Mouse (Mus musculus): Measurements from ENCODE around the gene Pofut2. TPM values are rescaled to one million over a fixed set of nuclear protein-coding genes. Genes with fewer than 3 reads are reported as not detected.

Gene Pofut2
- total RNA-seq, 2 experiments from 2014 or later: 45.8 to 48.2 TPM

DNA sequence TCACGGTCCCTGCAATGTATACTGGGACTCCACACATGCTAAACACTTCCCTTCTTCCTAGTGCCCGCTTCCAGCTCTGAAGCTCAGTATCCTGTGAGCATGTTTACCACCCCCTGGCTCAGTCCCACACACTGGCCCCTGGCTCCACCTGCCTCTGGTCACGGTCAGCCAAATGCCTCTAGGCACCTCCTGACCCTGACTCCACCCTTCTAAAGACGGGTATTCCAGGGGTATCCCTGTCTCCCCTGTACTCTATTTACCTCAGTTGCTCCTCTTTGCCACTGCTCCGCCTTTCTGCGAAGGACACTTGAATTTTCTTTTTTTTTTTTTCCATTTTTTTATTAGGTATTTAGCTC lies 31.7 kb upstream of the Pofut2 start:
- intact Hi-C loops (cut with DNase I): no loop called here
- DNase-seq: no peak

DNA sequence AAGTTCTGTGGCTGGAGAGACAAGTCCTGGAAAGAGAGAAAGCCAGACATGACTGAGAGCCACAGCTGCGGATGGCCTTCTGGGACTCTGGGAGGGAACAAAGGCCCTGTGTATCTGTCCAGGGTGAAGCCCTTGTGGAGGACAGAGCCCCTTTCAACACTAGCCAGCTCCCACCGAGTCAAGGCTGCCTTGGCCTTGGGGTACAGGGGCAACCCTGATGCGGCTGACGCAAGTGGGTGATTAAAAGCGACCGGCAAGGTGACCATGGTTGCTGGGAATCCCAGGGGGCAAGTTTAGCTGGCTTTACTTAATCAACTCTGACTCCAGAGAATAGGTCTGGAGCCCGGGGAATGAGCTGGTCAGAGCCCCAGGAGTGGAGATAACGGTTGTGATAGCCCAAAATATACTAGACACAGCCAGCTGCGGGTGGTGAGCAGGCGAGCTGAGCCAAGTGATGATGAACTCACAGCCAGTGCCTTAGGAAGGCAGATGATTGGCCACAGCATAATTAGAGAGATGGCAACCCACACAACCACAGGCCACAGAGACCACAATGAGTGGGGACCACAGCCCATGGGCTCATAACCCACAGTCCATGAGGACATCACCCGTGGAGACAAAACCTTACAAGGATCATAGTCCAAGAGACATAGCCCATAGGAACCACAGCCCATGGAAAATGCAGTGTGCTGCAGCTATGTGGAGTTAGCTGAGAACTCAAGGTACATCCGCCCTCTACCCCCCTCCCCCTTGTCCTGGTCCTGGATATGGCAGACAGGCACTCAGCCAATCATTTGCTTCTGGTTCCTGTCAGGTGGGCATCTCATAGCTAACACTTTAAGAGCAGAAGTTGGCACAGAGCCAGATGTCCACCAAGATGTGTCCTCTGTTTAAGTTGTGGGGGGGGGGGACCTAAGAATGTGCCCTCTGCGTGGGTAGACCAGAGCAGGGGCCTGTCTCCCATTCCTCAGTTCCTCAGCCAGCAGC lies 29.1 kb upstream of the Pofut2 start:
- DNase-seq: no peak
- intact Hi-C loops (cut with DNase I): no loop called here

GRCm38 (mm10) chr10:77231861-77232755 lies 26.9 kb upstream of the Pofut2 start:
- no peak for DNase-seq
- intact Hi-C loops (cut with DNase I): no loop called here

- DNase-seq: no peak
- intact Hi-C loops (cut with DNase I): no loop called here
Observed at GRCm38 (mm10) chr10:77233230-77233629, 25.8 kb upstream of the Pofut2 start.

- intact Hi-C loops (cut with DNase I): no loop called here
- DNase-seq: no peak
Observed at GRCm38 (mm10) chr10:77234991-77235616, 23.9 kb upstream of the Pofut2 start.

- DNase-seq: no peak
- intact Hi-C loops (cut with DNase I): no loop called here
Observed at GRCm38 (mm10) chr10:77237795-77238580, 21.0 kb upstream of the Pofut2 start.

DNA sequence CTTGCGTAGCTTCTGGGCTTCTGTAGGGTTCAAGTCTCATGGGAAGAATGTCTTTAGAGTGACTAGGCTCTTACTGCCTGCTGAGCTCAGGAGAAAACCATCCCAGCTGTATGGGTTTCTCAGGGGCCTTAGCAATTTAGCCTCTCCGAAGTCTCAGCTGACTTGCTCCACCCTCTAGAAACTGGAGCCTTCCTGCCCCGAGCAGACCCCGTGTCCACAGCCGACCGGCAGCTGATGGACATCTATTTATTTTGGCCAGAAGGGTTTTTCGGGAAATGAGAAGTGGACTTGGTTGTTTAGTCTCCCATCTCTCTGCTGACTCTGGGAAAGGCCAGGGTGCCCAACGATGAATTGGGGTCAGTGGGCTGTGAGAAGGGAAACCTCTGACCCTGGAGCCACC lies 18.3 kb upstream of the Pofut2 start:
- DNase-seq: no peak
- intact Hi-C loops (cut with DNase I): no loop called here

DNA sequence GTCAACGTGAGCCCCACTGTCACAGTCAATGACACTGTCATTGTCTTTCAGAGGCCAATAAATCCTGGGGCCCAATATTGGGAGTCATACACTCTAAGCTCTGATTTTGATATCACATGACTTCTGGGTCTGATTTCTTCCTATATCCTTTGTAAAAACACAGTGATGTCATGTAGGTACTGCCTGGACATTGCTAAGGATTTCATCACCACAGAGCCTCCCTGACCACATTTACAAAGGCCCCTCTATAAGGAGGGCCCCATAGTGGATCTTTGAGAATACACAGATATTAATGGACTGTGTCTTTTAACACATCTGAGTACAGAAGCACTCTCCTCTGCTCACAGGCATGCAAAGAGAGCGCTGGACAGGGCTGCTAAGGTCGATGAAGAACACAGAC lies 16.6 kb upstream of the Pofut2 start:
- intact Hi-C loops (cut with DNase I): no loop called here

DNA sequence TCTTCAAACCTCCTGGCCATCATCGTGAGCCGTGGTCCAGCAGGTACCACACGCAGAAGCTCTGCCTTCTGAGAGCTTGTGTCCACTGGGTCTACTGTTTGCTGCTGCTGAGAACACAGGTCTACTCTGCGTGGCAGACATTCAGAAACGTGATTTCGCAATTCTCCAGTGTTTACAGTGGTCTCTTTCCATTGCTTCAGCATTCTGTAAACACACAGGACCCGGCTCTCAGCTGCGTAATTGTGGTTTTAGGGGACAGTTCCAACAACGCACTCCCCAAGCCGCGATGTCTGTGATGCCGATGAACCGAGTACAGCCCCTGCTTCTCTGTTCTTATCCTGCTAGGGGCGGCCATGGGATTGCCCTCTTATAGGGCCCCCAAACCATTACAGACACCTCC lies 16.1 kb upstream of the Pofut2 start:
- DNase-seq: no peak
- intact Hi-C loops (cut with DNase I): no loop called here

More for the DNA sequence above, 16.6 kb upstream of the Pofut2 start:
- DNase-seq: no peak

DNA sequence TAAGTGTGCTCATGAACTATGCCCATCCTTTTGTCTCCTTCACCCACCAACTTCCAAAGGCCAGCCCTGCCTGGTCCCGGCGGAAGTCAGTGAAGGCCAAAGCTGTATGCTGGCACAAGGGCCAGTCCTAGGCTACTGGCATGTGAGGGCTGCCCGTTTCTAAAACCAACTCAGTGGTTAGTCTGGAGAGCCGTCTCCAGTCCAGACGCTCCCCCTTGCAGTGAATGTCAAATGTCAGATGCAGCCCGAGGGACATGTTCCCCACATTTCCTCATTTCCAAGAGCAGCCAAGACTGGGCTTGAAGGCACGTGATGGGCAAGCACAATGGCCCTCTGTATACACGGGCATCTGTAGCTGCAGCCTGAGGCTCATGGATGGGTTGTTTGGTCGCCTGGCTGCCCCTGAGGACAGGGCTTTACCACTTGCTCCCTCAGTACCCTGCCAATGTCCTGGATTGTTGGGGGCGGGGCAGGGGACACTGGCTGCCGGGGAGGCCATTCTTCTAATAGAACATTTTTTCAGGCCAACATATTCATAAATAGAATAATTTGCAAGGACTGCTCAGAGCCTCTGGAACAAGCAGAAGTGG lies 15.4 kb upstream of the Pofut2 start:
- intact Hi-C loops (cut with DNase I): no loop called here
- DNase-seq: no peak

DNA sequence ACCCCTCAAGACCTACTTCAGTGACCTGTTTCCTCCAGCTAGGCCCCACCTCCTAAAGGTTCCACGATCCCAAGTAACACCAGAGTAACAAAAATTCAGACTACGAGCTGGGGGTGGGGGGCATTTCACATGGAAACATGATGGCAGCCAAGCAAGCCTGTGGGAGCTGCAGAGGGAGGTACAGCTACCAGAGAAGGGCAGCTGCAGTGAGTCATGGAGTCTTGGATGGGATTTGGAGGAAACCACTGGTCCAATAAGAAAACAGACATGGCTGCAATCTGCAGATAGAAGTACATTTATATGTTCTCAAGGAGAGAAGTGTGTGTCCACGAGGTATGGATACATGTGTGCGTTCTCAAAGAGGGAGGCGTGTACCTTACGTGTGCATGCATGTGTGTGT lies 14.2 kb upstream of the Pofut2 start:
- DNase-seq: no peak
- intact Hi-C loops (cut with DNase I): no loop called here

GRCm38 (mm10) chr10:77247048-77247447 lies 12.0 kb upstream of the Pofut2 start:
- no peak for DNase-seq
- intact Hi-C loops (cut with DNase I): no loop called here

GRCm38 (mm10) chr10:77247707-77248106 lies 11.3 kb upstream of the Pofut2 start:
- DNase-seq: no peak
- intact Hi-C loops (cut with DNase I): no loop called here

- intact Hi-C loops (cut with DNase I): loop anchor here (5.0 kb wide), 1 partner anchor 414 kb away; no protein-coding TSS in a partner anchor
- peak; percentile 39 to 56 for DNase-seq
Observed at GRCm38 (mm10) chr10:77251223-77251783, 7.7 kb upstream of the Pofut2 start.

DNA sequence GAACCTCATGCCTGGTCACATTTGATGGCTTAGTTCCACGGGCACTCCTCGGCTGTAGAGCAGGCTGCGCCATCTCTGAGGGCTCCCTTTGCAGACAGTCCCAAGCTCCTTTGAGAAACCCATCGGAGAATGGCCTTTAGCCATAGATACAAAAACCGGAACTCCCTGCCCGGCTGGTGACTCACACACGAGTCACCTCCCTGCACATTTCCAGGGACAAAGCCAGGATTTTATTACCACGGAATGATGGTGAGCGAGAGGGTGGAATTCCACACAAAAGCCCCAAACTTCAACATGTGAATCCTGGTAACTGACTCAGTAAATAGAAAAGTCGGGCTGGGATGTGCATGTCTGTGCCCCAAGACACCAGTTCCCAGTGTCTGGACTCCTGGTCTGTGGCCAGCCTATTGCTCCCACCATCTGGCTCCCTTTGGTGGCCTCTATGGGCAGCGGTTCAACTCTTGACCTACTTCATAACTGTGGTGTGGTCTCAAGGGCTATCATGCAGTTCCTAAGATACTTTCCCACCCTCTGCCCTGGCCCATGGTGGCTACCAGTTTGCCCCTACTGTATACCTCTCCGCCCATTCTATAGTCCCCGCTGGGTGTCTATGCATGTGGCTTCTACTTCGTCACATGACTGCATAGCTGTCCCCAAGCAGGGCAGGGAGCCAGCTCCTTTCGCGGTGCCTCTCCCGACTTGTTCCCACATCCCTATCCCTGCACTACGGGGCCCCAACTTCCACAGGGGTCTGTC lies 7.1 kb upstream of the Pofut2 start:
- intact Hi-C loops (cut with DNase I): loop anchor here (1.0 to 5.0 kb wide), 2 partner anchors 168 to 415 kb away; no protein-coding TSS in a partner anchor
- DNase-seq: peak; percentile 45 to 53

DNA sequence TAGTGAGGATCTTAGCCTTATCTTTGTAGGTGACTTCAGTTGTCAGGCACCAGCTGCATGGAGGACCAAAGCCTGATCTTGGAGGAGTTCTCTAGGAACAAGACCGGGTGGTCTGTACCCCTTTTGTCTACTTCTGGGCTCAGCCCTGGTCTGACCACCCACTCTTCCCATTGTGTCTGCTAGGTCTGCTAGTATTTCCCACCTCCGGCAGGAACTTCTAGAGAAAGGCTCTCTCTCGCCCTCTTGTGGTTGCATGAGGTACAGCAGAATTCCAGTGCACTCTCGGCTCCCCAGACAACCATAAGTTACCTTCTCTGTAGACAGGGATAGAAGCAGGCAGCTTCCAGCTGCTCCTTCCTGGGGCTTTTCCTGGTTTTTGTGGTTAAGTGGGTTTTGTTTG lies 6.2 kb upstream of the Pofut2 start:
- DNase-seq: peak; percentile 81 to 89
- intact Hi-C loops (cut with DNase I): loop anchor here (1.0 to 5.0 kb wide), 3 partner anchors 122 to 415 kb away; no protein-coding TSS in a partner anchor

- intact Hi-C loops (cut with DNase I): no loop called here
- DNase-seq: no peak
Observed at GRCm38 (mm10) chr10:77255231-77255630, 3.8 kb upstream of the Pofut2 start.

DNA sequence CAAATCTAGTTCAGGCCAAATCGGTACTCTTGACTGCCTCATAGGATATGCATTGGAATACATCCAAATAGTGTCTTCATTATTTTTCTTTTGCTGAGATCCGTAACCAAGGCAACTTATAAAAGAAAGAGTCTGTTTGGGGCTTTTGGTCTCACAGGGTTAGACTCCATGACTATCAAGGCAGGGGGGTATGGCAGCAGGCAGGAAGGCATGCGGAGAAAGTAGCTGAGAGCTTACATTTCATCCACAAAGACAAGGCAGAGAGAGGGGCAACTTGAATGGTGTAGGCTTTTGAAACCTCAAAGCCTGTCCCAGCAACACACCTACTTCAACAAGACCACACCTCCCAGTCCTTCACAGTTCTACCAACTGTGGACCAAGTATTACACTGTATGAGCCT lies 3.3 kb upstream of the Pofut2 start:
- intact Hi-C loops (cut with DNase I): no loop called here
- DNase-seq: no peak

All from heart, postnatal 14 days (tissue).